Mouse (Mus musculus) heart, embryonic 14.5 days (tissue): ENCODE measurements at regions not wholly inside any gene's neighbourhood (a gene's known extent, or its start where the extent isn't known, plus 50 kb on each side); places are given as distances from the start of the nearest gene placed in this dataset.

Experiments
- ATAC-seq: fragments of 200-750 bp; cut with Nextera tagmentation; 2 replicates; pipeline ENCODE4 v1.8.0; 2017; ENCODE audit warnings: low read depth, moderate TSS enrichment; ENCODE audit not compliant: insufficient number of reproducible peaks, insufficient read depth, low FRiP score
- H3K27ac ChIP-seq, 2 experiments: fragments of 200-500 bp in 1 of 2; fragments of 300-500 bp in 1 of 2; sonication (generic) in 1 of 2; replicated peaks in 1 of 2; 2 replicates each; pipeline ENCODE4 v1.5.1; 2012 to 2014; ENCODE audit warnings: low read depth in 2 of 2, low read length in 2 of 2, control low read depth in 1 of 2, mild to moderate bottlenecking in 1 of 2, mixed read lengths in 1 of 2; ENCODE audit not compliant: control insufficient read depth in 1 of 2, insufficient read depth in 1 of 2
- H3K27me3 ChIP-seq: fragments of 300-500 bp; sonication (generic); 2 replicates; pipeline ENCODE4 v1.6.1; 2014; ENCODE audit warnings: mild to moderate bottlenecking, low read length, control low read depth; ENCODE audit not compliant: control insufficient read depth, insufficient read depth
- H3K36me3 ChIP-seq: fragments of 300-500 bp; sonication (generic); 2 replicates; pipeline ENCODE4 v1.6.1; 2014; ENCODE audit warnings: mild to moderate bottlenecking, control low read depth, low read length, mixed read lengths; ENCODE audit not compliant: control insufficient read depth, insufficient read depth
- H3K4me1 ChIP-seq, 2 experiments: fragments of 200-500 bp in 1 of 2; fragments of 300-500 bp in 1 of 2; sonication (generic) in 1 of 2; 2 replicates each; pipeline ENCODE4 v1.6.1; 2012 to 2014; ENCODE audit warnings: low read length in 2 of 2, control low read depth in 1 of 2, mixed read lengths in 1 of 2; ENCODE audit not compliant: control insufficient read depth in 2 of 2, insufficient read depth in 2 of 2
- H3K4me2 ChIP-seq: fragments of 300-500 bp; sonication (generic); 2 replicates; pipeline ENCODE4 v1.6.1; 2014; ENCODE audit warnings: mild to moderate bottlenecking, low read length
- H3K4me3 ChIP-seq, 2 experiments: fragments of 200-500 bp in 1 of 2; fragments of 300-500 bp in 1 of 2; sonication (generic) in 1 of 2; 2 replicates each; pipeline ENCODE4 v1.5.1; 2012 to 2014; ENCODE audit warnings: low read length in 2 of 2, mild to moderate bottlenecking in 2 of 2, control low read depth in 1 of 2, low read depth in 1 of 2, moderate library complexity in 1 of 2; ENCODE audit not compliant: control insufficient read depth in 1 of 2, insufficient read depth in 1 of 2
- H3K9ac ChIP-seq: fragments of 300-500 bp; sonication (generic); 2 replicates; pipeline ENCODE4 v1.6.1; 2014; ENCODE audit warnings: mild to moderate bottlenecking, low read length
- H3K9me3 ChIP-seq: fragments of 300-500 bp; sonication (generic); 2 replicates; pipeline ENCODE4 v1.6.1; 2016; ENCODE audit warnings: low read length, control low read depth; ENCODE audit not compliant: control insufficient read depth
- WGBS: fragments of 180-500 bp; shearing (Covaris S2); extraction: QIAGEN DNeasy Blood & Tissue Kit; methylation state at CpG from one replicate; pipeline ENCODE4 v1.1.7; 2014; 5-methylcytosine and 5-hydroxymethylcytosine counted together

DNA sequence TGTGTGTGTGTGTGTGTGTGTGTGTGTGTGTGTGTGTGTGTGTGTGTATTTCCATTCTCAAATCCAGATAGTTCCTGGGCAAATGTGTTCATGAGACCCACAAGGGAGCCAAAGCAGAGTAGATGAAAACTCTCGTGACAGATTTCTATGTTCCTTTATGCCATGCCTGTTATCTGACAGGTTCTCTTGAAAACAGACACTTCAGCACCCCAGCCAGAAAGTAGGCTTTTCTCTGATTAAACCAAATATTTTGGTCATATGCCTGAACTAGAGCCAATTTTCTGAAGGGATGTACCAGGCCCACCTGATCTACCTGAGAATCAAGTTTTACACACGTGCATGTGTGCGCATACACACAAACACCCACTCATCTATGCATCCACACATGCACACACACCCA is 95.5 kb downstream of the Psat1 start:
- no peaks in the 10 kb centered on the region for H3K4me1 ChIP-seq
- H3K36me3 ChIP-seq = no peaks in the 10 kb centered on the region
- H3K27me3 ChIP-seq = no peaks in the 10 kb centered on the region
- H3K9ac ChIP-seq = no peak overlapping the region
- no peak overlapping the region for H3K4me3 ChIP-seq
- whole genome bisulfite sequencing = 82% methylated on average over 3 of the region's 3 CpGs
- H3K9me3 ChIP-seq = no peaks in the 10 kb centered on the region
- H3K27ac ChIP-seq = no peak overlapping the region
- no peak for ATAC-seq
- no peak overlapping the region for H3K4me2 ChIP-seq

- Histone ChIP-seq H3K27ac (no peak overlapping the region), H3K9ac (no peak overlapping the region), H3K36me3 (no peaks in the 10 kb centered on the region), H3K9me3 (no peaks in the 10 kb centered on the region), H3K4me1 (no peaks in the 10 kb centered on the region), H3K4me3 (no peak overlapping the region), H3K4me2 (no peak overlapping the region), H3K27me3 (no peaks in the 10 kb centered on the region)
- no peak for ATAC-seq
- WGBS = 39% methylated on average over 2 of the region's 2 CpGs
These were observed 96.4 kb downstream of the Psat1 start for GRCm38 (mm10) chr19:15850722-15851121.

DNA sequence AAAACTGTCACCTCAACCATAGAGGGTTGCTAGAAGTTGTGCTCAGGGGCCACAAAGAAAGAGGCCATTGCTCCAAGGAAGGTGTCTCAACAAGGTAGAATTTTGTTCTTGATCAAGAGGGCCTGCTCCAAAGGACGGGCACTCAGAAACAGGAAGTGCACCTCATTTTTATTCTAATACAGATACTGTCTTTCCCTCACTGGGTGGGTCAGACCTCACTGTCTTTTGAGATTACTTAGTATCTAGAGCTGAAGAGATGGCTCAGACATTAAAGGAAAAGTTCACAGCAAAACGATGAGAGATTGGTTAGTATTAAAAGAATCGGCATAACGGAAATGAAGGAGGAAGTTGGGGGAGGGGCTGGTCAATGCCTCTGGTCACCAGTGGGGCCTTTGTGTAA is 97.9 kb downstream of the Psat1 start:
- ATAC-seq = no peak

GRCm38 (mm10) chr19:15838327-15838726 is 108.8 kb downstream of the Psat1 start:
- WGBS = 65% methylated on average over 5 of the region's 5 CpGs
- Histone ChIP-seq H3K9ac (no peak overlapping the region), H3K4me2 (no peak overlapping the region), H3K36me3 (no peaks in the 10 kb centered on the region), H3K4me3 (no peak overlapping the region), H3K27ac (no peak overlapping the region), H3K4me1 (peaks cover 3 to 10% of the 10 kb centered on the region in 2 experiments; a peak in 3 of 4 replicates), H3K9me3 (no peaks in the 10 kb centered on the region), H3K27me3 (no peaks in the 10 kb centered on the region)
- ATAC-seq = no peak

More for the DNA sequence above, 97.9 kb downstream of the Psat1 start:
- Histone ChIP-seq H3K4me3 (no peak overlapping the region), H3K9me3 (no peaks in the 10 kb centered on the region), H3K27me3 (no peaks in the 10 kb centered on the region), H3K36me3 (no peaks in the 10 kb centered on the region), H3K27ac (no peak overlapping the region), H3K9ac (no peak overlapping the region), H3K4me1 (no peaks in the 10 kb centered on the region), H3K4me2 (no peak overlapping the region)
- 77% methylated on average over 4 of the region's 4 CpGs for WGBS

DNA sequence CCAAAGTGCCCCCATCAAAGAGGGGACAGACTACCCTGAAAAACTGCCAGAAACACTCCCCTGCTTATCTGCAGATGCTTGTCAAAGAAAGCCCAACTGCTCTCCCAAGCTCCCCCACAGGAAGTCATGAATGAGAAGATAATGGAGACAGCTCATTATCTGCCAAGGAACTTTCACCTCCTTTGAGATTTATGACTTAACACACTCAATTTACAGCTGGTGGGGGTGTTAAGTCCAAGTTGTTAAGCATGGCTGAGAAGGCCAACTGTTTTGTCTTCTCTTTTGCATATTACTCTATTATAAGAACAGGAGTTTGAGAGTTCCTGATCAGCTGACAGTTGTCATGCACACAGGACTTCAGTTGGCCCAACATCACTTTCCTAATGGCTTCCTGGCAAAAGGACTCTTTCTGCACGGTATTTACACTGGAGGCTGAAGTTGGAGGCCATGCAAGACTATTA is 109.4 kb downstream of the Psat1 start:
- Histone ChIP-seq H3K27ac (no peak overlapping the region), H3K4me1 (peaks cover 3 to 10% of the 10 kb centered on the region in 2 experiments; a peak in 3 of 4 replicates), H3K27me3 (no peaks in the 10 kb centered on the region), H3K9ac (no peak overlapping the region), H3K36me3 (no peaks in the 10 kb centered on the region), H3K4me3 (no peak overlapping the region), H3K9me3 (no peaks in the 10 kb centered on the region), H3K4me2 (no peak overlapping the region)
- no peak for ATAC-seq
- WGBS = 15% methylated on average over 1 of the region's 1 CpGs

- ATAC-seq = no peak
- H3K27ac ChIP-seq = no peak overlapping the region; a peak in 1 of 4 replicates
- no peak overlapping the region; the same call in 1 of the 2 replicates for H3K4me2 ChIP-seq
- no peaks in the 10 kb centered on the region for H3K9me3 ChIP-seq
- no peaks in the 10 kb centered on the region for H3K27me3 ChIP-seq
- no peaks in the 10 kb centered on the region for H3K36me3 ChIP-seq
- no peak overlapping the region for H3K4me3 ChIP-seq
- 23% methylated on average over 7 of the region's 7 CpGs for WGBS
- peaks cover 3 to 10% of the 10 kb centered on the region in 2 experiments; a peak in 3 of 4 replicates for H3K4me1 ChIP-seq
- H3K9ac ChIP-seq = no peak overlapping the region
These were observed 110.0 kb downstream of the Psat1 start for GRCm38 (mm10) chr19:15836956-15837714.

GRCm38 (mm10) chr19:15836201-15836955 is 110.8 kb downstream of the Psat1 start:
- H3K4me3 ChIP-seq = no peak overlapping the region
- no peak overlapping the region for H3K27ac ChIP-seq
- H3K27me3 ChIP-seq = no peaks in the 10 kb centered on the region
- no peaks in the 10 kb centered on the region for H3K9me3 ChIP-seq
- H3K36me3 ChIP-seq = no peaks in the 10 kb centered on the region
- ATAC-seq = no peak
- peaks cover 3 to 10% of the 10 kb centered on the region in 2 experiments; a peak in 3 of 4 replicates for H3K4me1 ChIP-seq
- no peak overlapping the region for H3K9ac ChIP-seq
- H3K4me2 ChIP-seq = no peak overlapping the region
- 59% methylated on average over 7 of the region's 7 CpGs for WGBS
